In the genomic region with DNA sequence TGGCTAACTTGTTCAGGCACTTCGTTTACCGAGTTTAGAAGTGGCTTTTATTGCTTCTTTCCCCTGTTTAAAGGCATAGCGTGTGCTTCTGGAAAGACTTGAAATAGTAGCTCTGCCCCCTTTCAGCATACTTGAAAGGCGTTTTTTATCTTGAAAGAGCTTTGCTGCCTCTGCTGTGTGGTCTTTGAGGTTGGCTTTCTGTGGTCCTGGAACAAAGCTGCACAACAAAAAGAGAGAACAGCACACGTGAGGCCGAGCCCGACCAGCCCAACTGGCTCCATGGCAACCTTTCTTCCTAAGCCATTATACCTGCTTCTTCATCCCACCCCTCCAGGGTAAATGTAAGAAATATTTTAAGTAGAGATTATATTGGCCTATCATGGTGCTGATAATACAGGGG, we compare ENCODE assay signal across 28 mouse cellular contexts. TPM values are rescaled to one million over a fixed set of nuclear protein-coding genes. Genes with fewer than 3 reads are reported as not detected.
DNase-seq lines count a peak whose midpoint lies in the region; ATAC-seq lines count a peak whose summit lies in the region.
"Had no signal": no experiment of that assay in that cellular context is flagged by ENCODE, and none has a peak within 500 bp of the region (broad histone marks: within the 10 kb centered on the region; RNA-seq: fewer than 3 reads in every experiment).

No protein-coding gene starts in this region.

- no peak overlapping the region for H3K4me3 ChIP-seq in forebrain, embryonic 14.5 days (ENCODE audit: low read depth, low read length)
- no peak overlapping the region for H3K4me3 ChIP-seq in forebrain, embryonic 15.5 days
- H3K4me3 ChIP-seq: embryonic facial prominence, embryonic 15.5 days; liver, embryonic 12.5 days; midbrain, embryonic 13.5 days; myocyte; neural tube, embryonic 13.5 days had no signal

- H3K27me3 ChIP-seq in forebrain, embryonic 14.5 days (replicated peaks; ENCODE audit: control insufficient read depth, insufficient read depth, low read length), result no peaks in the 10 kb centered on the region
- H3K27me3 ChIP-seq in forebrain, embryonic 15.5 days, result no peaks in the 10 kb centered on the region
- H3K27me3 ChIP-seq: CH12.LX; embryonic facial prominence, embryonic 15.5 days; liver, embryonic 12.5 days; midbrain, embryonic 13.5 days; neural tube, embryonic 13.5 days had no signal

- no peaks in the 10 kb centered on the region for H3K9me3 ChIP-seq in forebrain, embryonic 14.5 days (replicated peaks; ENCODE audit: control insufficient read depth, low read length)
- H3K9me3 ChIP-seq in forebrain, embryonic 15.5 days, result no peaks in the 10 kb centered on the region
- H3K9me3 ChIP-seq: embryonic facial prominence, embryonic 15.5 days; liver, embryonic 12.5 days; midbrain, embryonic 13.5 days; neural tube, embryonic 13.5 days had no signal

- no peaks in the 10 kb centered on the region for H3K4me1 ChIP-seq in forebrain, embryonic 14.5 days (ENCODE audit: control insufficient read depth, insufficient read depth, low read length)
- no peaks in the 10 kb centered on the region for H3K4me1 ChIP-seq in forebrain, embryonic 15.5 days
- H3K4me1 ChIP-seq: embryonic facial prominence, embryonic 15.5 days; liver, embryonic 12.5 days; neural tube, embryonic 13.5 days had no signal

- ATAC-seq in forebrain, embryonic 14.5 days, result 0 out of 2 replicates have a peak, but pooled peaks have one; percentile 10
- no peak for ATAC-seq in forebrain, embryonic 15.5 days (replicated peaks)
- ATAC-seq: hindbrain, embryonic 16.5 days; liver, embryonic 12.5 days; liver, postnatal 0 days; midbrain, embryonic 13.5 days had no signal

- H3K36me3 ChIP-seq in forebrain, embryonic 14.5 days (ENCODE audit: control insufficient read depth, insufficient read depth, low read length), result peaks cover 38% of the 10 kb centered on the region
- peaks cover 36% of the 10 kb centered on the region for H3K36me3 ChIP-seq in forebrain, embryonic 15.5 days

- WGBS in forebrain, embryonic 14.5 days, result 5% methylated on average over 7 of the region's 7 CpGs
- WGBS in forebrain, embryonic 15.5 days, result 15% methylated on average over 7 of the region's 7 CpGs

- no peak overlapping the region for H3K27ac ChIP-seq in forebrain, embryonic 14.5 days (ENCODE audit: low read depth, low read length)
- no peak overlapping the region for H3K27ac ChIP-seq in forebrain, embryonic 15.5 days (replicated peaks)
- H3K27ac ChIP-seq: embryonic facial prominence, embryonic 15.5 days; liver, embryonic 12.5 days; midbrain, embryonic 13.5 days; neural tube, embryonic 13.5 days; stomach, postnatal 0 days had no signal

- no peak overlapping the region for H3K4me2 ChIP-seq in forebrain, embryonic 14.5 days (ENCODE audit: low read length)
- H3K4me2 ChIP-seq in forebrain, embryonic 15.5 days (replicated peaks), result no peak overlapping the region
- H3K4me2 ChIP-seq: embryonic facial prominence, embryonic 15.5 days; liver, embryonic 12.5 days; midbrain, embryonic 13.5 days; neural tube, embryonic 13.5 days had no signal

- no peak overlapping the region for H3K9ac ChIP-seq in forebrain, embryonic 14.5 days (ENCODE audit: low read length)
- H3K9ac ChIP-seq in forebrain, embryonic 15.5 days (replicated peaks), result no peak overlapping the region
- H3K9ac ChIP-seq: embryonic facial prominence, embryonic 15.5 days; liver, embryonic 12.5 days; liver, postnatal 0 days; midbrain, embryonic 13.5 days; neural tube, embryonic 13.5 days had no signal

- peak; percentile 47 for DNase-seq in forebrain, embryonic 14.5 days (ENCODE audit: low spot score)
- peak; percentile 35 for DNase-seq in CD4-positive helper T cell, adult 2 months (ENCODE audit: low read depth, low spot score)
- peak; percentile 45 for DNase-seq in T-cell, adult 2 months (ENCODE audit: low spot score)
- peak; percentile 67 for DNase-seq in thymus, postnatal 0 days (ENCODE audit: low spot score)
- no peak for DNase-seq in embryo, embryonic 9.5 days (ENCODE audit: extremely low spot score)
- no peak for DNase-seq in urinary bladder, postnatal 10 days (ENCODE audit: low spot score)
- no peak for DNase-seq in gastrocnemius, adult 18-20 months (ENCODE audit: low spot score)
- DNase-seq: adrenal gland, postnatal 10 days; cerebellum, adult 11 months; cerebellum, adult 9-10 months; cerebellum, postnatal 36 days; gastrocnemius, postnatal 10 days; heart, postnatal 14 days; kidney, adult 18-20 months; kidney, postnatal 4 days; left cerebral cortex, postnatal 4 days; liver, postnatal 0 days; lung, postnatal 36 days; right cerebral cortex, postnatal 4 days had no signal

RNA-seq across cellular contexts. Expression of a gene that starts 46.7 kb away (rescaled TPM):
- 18.2 and 19.0 TPM in 2 replicates for polyA plus RNA-seq in forebrain, embryonic 14.5 days (2014; fragmentation: Nextera tagmentation; extraction: Ambion mirVana)
- polyA plus RNA-seq in forebrain, embryonic 15.5 days (2015; fragmentation: Nextera tagmentation; extraction: Ambion mirVana), result 19.0 and 19.7 TPM in 2 replicates
- 14.1 and 15.4 TPM in 2 replicates for polyA plus RNA-seq in thymus, postnatal 0 days (2015; fragmentation: Nextera tagmentation; extraction: Ambion mirVana)
- 10 to 100 TPM; 10.3 to 12.8 TPM for total RNA-seq in gastrocnemius, adult 18-20 months (2021)

Comparison
In these comparisons a context has a peak if more than half of its experiments do, and no peak if none do; other contexts are left out.
1. DNase-seq: peak in forebrain, embryonic 14.5 days (single experiment), CD4-positive helper T cell, adult 2 months (single experiment), T-cell, adult 2 months (single experiment) and thymus, postnatal 0 days (single experiment); none in embryo, embryonic 9.5 days (single experiment), urinary bladder, postnatal 10 days (single experiment) and gastrocnemius, adult 18-20 months (single experiment).